Mouse (Mus musculus): ENCODE results near the gene Sema7a. TPM values are rescaled to one million over a fixed set of nuclear protein-coding genes. Genes with fewer than 3 reads are reported as not detected.

The Sema7a gene
- polyA plus RNA-seq, 1 experiment from 2014 or later: 1.1 TPM

GRCm38 (mm10) chr9:57944572-57944971, 4.7 kb downstream of the Sema7a start:
- no peak overlapping the region for H3K4me2 ChIP-seq (replicated peaks; ENCODE audit: low read depth, low read length)
- 28% methylated on average over 5 of the region's 5 CpGs for WGBS
- H3K4me1 ChIP-seq (ENCODE audit: control insufficient read depth, insufficient read depth, low read length): peaks cover 6% of the 10 kb centered on the region; the same call in 1 of the 2 replicates
- no peak overlapping the region for H3K4me3 ChIP-seq (ENCODE audit: low read depth, low read length)
- no peak overlapping the region for H3K27ac ChIP-seq (ENCODE audit: low read length)
- peaks cover 20% of the 10 kb centered on the region for H3K27me3 ChIP-seq (ENCODE audit: control insufficient read depth, insufficient read depth, low read length)
- H3K9me3 ChIP-seq (ENCODE audit: control insufficient read depth, low read depth, low read length): no peaks in the 10 kb centered on the region
- no peak overlapping the region for H3K9ac ChIP-seq (replicated peaks; ENCODE audit: low read depth, low read length)
- no peak for ATAC-seq (ENCODE audit: insufficient number of reproducible peaks, insufficient read depth, low FRiP score, low read depth)
- H3K36me3 ChIP-seq (ENCODE audit: control insufficient read depth, insufficient read depth, low read length): no peaks in the 10 kb centered on the region

GRCm38 (mm10) chr9:57945771-57946616, 6.1 kb downstream of the Sema7a start:
- Histone ChIP-seq H3K27ac (ENCODE audit: low read length) (no peak overlapping the region), H3K4me1 (ENCODE audit: control insufficient read depth, insufficient read depth, low read length) (peaks cover under 1% of the 10 kb centered on the region; the same call in 1 of the 2 replicates), H3K36me3 (ENCODE audit: control insufficient read depth, insufficient read depth, low read length) (no peaks in the 10 kb centered on the region), H3K9ac (replicated peaks; ENCODE audit: low read depth, low read length) (no peak overlapping the region), H3K27me3 (ENCODE audit: control insufficient read depth, insufficient read depth, low read length) (peaks cover 20% of the 10 kb centered on the region), H3K4me2 (replicated peaks; ENCODE audit: low read depth, low read length) (no peak overlapping the region), H3K4me3 (ENCODE audit: low read depth, low read length) (no peak overlapping the region), H3K9me3 (ENCODE audit: control insufficient read depth, low read depth, low read length) (no peaks in the 10 kb centered on the region)
- ATAC-seq (ENCODE audit: insufficient number of reproducible peaks, insufficient read depth, low FRiP score, low read depth): no peak
- 75% methylated on average over 8 of the region's 8 CpGs for WGBS

- Histone ChIP-seq H3K27ac (ENCODE audit: low read length) (no peak overlapping the region), H3K4me1 (ENCODE audit: control insufficient read depth, insufficient read depth, low read length) (no peaks in the 10 kb centered on the region), H3K4me3 (ENCODE audit: low read depth, low read length) (no peak overlapping the region), H3K27me3 (ENCODE audit: control insufficient read depth, insufficient read depth, low read length) (peaks cover 7% of the 10 kb centered on the region; the same call in 1 of the 2 replicates), H3K9me3 (ENCODE audit: control insufficient read depth, low read depth, low read length) (no peaks in the 10 kb centered on the region), H3K4me2 (replicated peaks; ENCODE audit: low read depth, low read length) (no peak overlapping the region), H3K9ac (replicated peaks; ENCODE audit: low read depth, low read length) (no peak overlapping the region), H3K36me3 (ENCODE audit: control insufficient read depth, insufficient read depth, low read length) (no peaks in the 10 kb centered on the region)
- 51% methylated on average over 7 of the region's 7 CpGs for whole genome bisulfite sequencing
- no peak for ATAC-seq (ENCODE audit: insufficient number of reproducible peaks, insufficient read depth, low FRiP score, low read depth)
Measured at GRCm38 (mm10) chr9:57947381-57948030, 7.6 kb downstream of the Sema7a start.

GRCm38 (mm10) chr9:57948333-57948931, 8.5 kb downstream of the Sema7a start:
- no peak overlapping the region for H3K9ac ChIP-seq (replicated peaks; ENCODE audit: low read depth, low read length)
- 75% methylated on average over 7 of the region's 7 CpGs for WGBS
- H3K4me1 ChIP-seq (ENCODE audit: control insufficient read depth, insufficient read depth, low read length): no peaks in the 10 kb centered on the region
- no peak overlapping the region for H3K4me3 ChIP-seq (ENCODE audit: low read depth, low read length)
- no peaks in the 10 kb centered on the region for H3K36me3 ChIP-seq (ENCODE audit: control insufficient read depth, insufficient read depth, low read length)
- H3K4me2 ChIP-seq (replicated peaks; ENCODE audit: low read depth, low read length): no peak overlapping the region
- H3K27me3 ChIP-seq (ENCODE audit: control insufficient read depth, insufficient read depth, low read length): no peaks in the 10 kb centered on the region
- no peak overlapping the region for H3K27ac ChIP-seq (ENCODE audit: low read length)
- no peaks in the 10 kb centered on the region for H3K9me3 ChIP-seq (ENCODE audit: control insufficient read depth, low read depth, low read length)
- ATAC-seq (ENCODE audit: insufficient number of reproducible peaks, insufficient read depth, low FRiP score, low read depth): no peak

GRCm38 (mm10) chr9:57949102-57949704, 9.3 kb downstream of the Sema7a start:
- WGBS: 84% methylated on average over 8 of the region's 8 CpGs

GRCm38 (mm10) chr9:57949879-57950278, 10.0 kb downstream of the Sema7a start:
- Histone ChIP-seq H3K9ac (replicated peaks; ENCODE audit: low read depth, low read length) (no peak overlapping the region), H3K9me3 (ENCODE audit: control insufficient read depth, low read depth, low read length) (no peaks in the 10 kb centered on the region), H3K4me1 (ENCODE audit: control insufficient read depth, insufficient read depth, low read length) (no peaks in the 10 kb centered on the region), H3K36me3 (ENCODE audit: control insufficient read depth, insufficient read depth, low read length) (no peaks in the 10 kb centered on the region), H3K4me3 (ENCODE audit: low read depth, low read length) (no peak overlapping the region), H3K27me3 (ENCODE audit: control insufficient read depth, insufficient read depth, low read length) (no peaks in the 10 kb centered on the region), H3K27ac (ENCODE audit: low read length) (no peak overlapping the region), H3K4me2 (replicated peaks; ENCODE audit: low read depth, low read length) (no peak overlapping the region)
- no peak for ATAC-seq (ENCODE audit: insufficient number of reproducible peaks, insufficient read depth, low FRiP score, low read depth)
- WGBS: 56% methylated on average over 8 of the region's 8 CpGs

More at GRCm38 (mm10) chr9:57949102-57949704, 9.3 kb downstream of the Sema7a start:
- Histone ChIP-seq H3K9ac (replicated peaks; ENCODE audit: low read depth, low read length) (no peak overlapping the region), H3K4me1 (ENCODE audit: control insufficient read depth, insufficient read depth, low read length) (no peaks in the 10 kb centered on the region), H3K4me3 (ENCODE audit: low read depth, low read length) (no peak overlapping the region), H3K36me3 (ENCODE audit: control insufficient read depth, insufficient read depth, low read length) (no peaks in the 10 kb centered on the region), H3K27ac (ENCODE audit: low read length) (no peak overlapping the region), H3K9me3 (ENCODE audit: control insufficient read depth, low read depth, low read length) (no peaks in the 10 kb centered on the region), H3K4me2 (replicated peaks; ENCODE audit: low read depth, low read length) (no peak overlapping the region), H3K27me3 (ENCODE audit: control insufficient read depth, insufficient read depth, low read length) (no peaks in the 10 kb centered on the region)
- ATAC-seq (ENCODE audit: insufficient number of reproducible peaks, insufficient read depth, low FRiP score, low read depth): no peak

GRCm38 (mm10) chr9:57950519-57950918, 10.6 kb downstream of the Sema7a start:
- Histone ChIP-seq H3K4me3 (ENCODE audit: low read depth, low read length) (no peak overlapping the region), H3K4me1 (ENCODE audit: control insufficient read depth, insufficient read depth, low read length) (no peaks in the 10 kb centered on the region), H3K27ac (ENCODE audit: low read length) (no peak overlapping the region), H3K9me3 (ENCODE audit: control insufficient read depth, low read depth, low read length) (no peaks in the 10 kb centered on the region), H3K4me2 (replicated peaks; ENCODE audit: low read depth, low read length) (no peak overlapping the region), H3K27me3 (ENCODE audit: control insufficient read depth, insufficient read depth, low read length) (no peaks in the 10 kb centered on the region), H3K36me3 (ENCODE audit: control insufficient read depth, insufficient read depth, low read length) (no peaks in the 10 kb centered on the region), H3K9ac (replicated peaks; ENCODE audit: low read depth, low read length) (no peak overlapping the region)
- no peak for ATAC-seq (ENCODE audit: insufficient number of reproducible peaks, insufficient read depth, low FRiP score, low read depth)
- 62% methylated on average over 9 of the region's 9 CpGs for WGBS

GRCm38 (mm10) chr9:57951993-57952392, 12.1 kb downstream of the Sema7a start:
- H3K4me1 ChIP-seq (ENCODE audit: control insufficient read depth, insufficient read depth, low read length): no peaks in the 10 kb centered on the region
- H3K27me3 ChIP-seq (ENCODE audit: control insufficient read depth, insufficient read depth, low read length): no peaks in the 10 kb centered on the region
- H3K4me3 ChIP-seq (ENCODE audit: low read depth, low read length): no peak overlapping the region
- H3K4me2 ChIP-seq (replicated peaks; ENCODE audit: low read depth, low read length): no peak overlapping the region
- H3K27ac ChIP-seq (ENCODE audit: low read length): no peak overlapping the region
- H3K9me3 ChIP-seq (ENCODE audit: control insufficient read depth, low read depth, low read length): no peaks in the 10 kb centered on the region
- 71% methylated on average over 6 of the region's 6 CpGs for WGBS
- no peaks in the 10 kb centered on the region for H3K36me3 ChIP-seq (ENCODE audit: control insufficient read depth, insufficient read depth, low read length)
- ATAC-seq (ENCODE audit: insufficient number of reproducible peaks, insufficient read depth, low FRiP score, low read depth): no peak
- H3K9ac ChIP-seq (replicated peaks; ENCODE audit: low read depth, low read length): no peak overlapping the region
